Mouse (Mus musculus): ENCODE measurements around the gene Epb41l1.
"Not testable (repeated sequence)": the region's sequence is repeated elsewhere in the genome, so short reads cannot be mapped to it uniquely, and the experiment has no call there.

The Epb41l1 gene

GRCm38 (mm10) chr2:156486086-156486751 lies 65.5 kb downstream of the Epb41l1 start:
- no peak for DNase-seq (ENCODE audit: low spot score in 2 of 2)

- DNase-seq (ENCODE audit: low spot score in 2 of 2) = no peak
These were observed 67.0 kb downstream of the Epb41l1 start for GRCm38 (mm10) chr2:156487589-156488160.

- no peak for DNase-seq (ENCODE audit: low spot score in 2 of 2)
These were observed 67.6 kb downstream of the Epb41l1 start for GRCm38 (mm10) chr2:156488166-156488814.

DNA sequence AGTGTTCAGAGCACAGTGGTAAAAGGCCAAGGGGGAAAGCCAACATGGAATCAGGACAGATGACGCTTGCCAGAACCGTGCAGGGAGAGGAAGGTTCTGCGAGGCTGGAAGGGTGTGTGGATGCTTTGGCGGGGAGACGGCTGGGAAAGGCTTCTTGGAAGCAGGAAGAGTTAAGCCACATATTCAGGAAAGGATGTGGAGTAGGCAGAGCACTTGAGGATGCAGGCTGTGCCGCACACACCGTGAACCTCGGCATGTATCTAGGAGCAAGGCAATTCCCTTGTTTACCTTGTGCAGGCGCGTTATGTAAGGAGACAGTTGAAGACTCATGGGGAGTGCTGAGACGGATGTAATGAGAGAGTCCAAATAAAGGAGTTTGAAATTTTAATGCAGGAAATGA lies 69.5 kb downstream of the Epb41l1 start:
- DNase-seq (ENCODE audit: low spot score in 2 of 2) = no peak

- no peak for DNase-seq (ENCODE audit: low spot score in 2 of 2)
These were observed 71.1 kb downstream of the Epb41l1 start for GRCm38 (mm10) chr2:156491796-156492195.

GRCm38 (mm10) chr2:156493766-156494165 lies 73.1 kb downstream of the Epb41l1 start:
- no peak for DNase-seq (ENCODE audit: low spot score in 2 of 2)

- DNase-seq (ENCODE audit: low spot score in 2 of 2) = no peak
These were observed 73.8 kb downstream of the Epb41l1 start for GRCm38 (mm10) chr2:156494465-156494864.

DNA sequence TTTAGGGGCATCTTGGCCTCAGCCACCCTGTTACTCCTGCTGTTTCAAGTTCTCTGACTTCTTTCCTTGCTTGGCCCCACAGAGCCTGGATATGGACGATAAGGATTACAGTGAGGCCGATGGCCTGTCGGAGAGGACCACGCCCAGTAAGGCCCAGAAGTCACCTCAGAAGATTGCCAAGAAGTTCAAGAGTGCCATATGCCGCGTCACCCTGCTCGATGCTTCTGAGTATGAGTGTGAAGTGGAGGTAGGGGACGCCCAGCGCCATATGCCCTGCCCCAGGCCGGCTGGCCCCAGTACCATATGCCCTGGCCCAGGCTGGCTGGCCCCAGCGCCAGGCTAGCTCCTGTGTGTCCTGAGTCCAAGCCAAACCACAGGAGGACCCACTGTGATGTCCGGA lies 74.2 kb downstream of the Epb41l1 start:
- peak in 1 of 2 experiments; percentile 58 for DNase-seq (ENCODE audit: low spot score in 2 of 2)

- DNase-seq (ENCODE audit: low spot score in 2 of 2) = no peak
These were observed 76.3 kb downstream of the Epb41l1 start for GRCm38 (mm10) chr2:156496816-156497566.

DNA sequence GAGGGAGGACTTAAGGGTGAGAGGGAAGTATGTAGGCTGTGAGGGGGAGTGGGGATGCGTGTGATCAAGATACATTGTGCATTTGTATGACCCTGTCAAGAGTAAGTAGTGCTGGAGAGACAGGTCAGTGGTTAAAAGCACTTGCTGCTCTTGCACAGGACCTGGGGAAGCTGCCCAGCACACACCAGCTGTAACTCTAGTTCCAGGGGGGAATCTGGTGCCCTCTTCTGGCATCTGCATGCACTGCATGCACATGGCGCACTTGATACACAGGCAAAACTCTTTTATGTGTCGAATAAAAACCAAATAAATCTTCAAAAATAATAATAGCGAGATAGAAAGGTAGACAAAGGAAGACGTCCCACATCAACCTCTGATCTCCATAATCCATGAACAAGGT lies 77.2 kb downstream of the Epb41l1 start:
- DNase-seq (ENCODE audit: low spot score in 2 of 2) = peak; percentile 58 to 79

DNA sequence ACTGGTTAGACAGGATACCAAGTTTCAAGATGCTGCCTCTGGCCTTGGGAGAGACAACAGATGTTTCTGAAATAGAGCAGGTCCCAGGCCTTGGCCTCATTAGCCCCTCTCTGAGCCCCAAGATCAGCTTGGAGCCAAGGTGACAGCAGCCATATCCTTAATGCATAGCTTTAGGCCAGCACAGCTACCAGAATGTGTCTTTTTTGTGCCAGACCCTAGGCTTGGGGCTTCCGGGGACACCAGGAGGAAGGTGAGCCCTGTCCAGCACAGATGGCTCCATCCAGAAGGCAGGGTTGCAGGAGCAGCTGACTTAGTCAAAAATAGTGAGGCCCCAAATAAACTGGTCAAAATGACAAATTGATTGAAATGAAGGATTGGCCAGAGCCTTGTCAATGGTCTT lies 80.3 kb downstream of the Epb41l1 start:
- no peak for DNase-seq (ENCODE audit: low spot score in 2 of 2)

DNA sequence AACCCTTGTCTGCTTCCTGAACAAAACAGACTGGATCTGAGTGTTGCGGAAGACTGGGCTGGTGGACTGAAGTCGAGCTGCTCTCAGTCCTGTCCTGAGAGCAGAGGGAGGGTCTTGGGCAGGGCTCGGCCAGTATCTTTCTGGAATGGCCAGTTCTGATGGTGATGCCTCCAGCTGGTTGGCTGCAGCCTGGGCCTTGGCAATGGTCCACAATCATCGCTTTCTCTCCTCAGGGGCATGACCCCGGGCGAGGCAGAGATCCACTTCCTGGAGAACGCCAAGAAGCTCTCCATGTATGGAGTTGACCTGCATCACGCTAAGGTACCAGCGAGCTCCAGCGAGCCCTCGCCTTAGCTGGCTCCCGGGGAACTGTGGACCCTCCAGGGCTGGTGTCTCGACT lies 84.8 kb downstream of the Epb41l1 start:
- no peak for DNase-seq (ENCODE audit: low spot score in 2 of 2)

GRCm38 (mm10) chr2:156512028-156512427 lies 91.3 kb downstream of the Epb41l1 start:
- no peak for DNase-seq (ENCODE audit: low spot score in 2 of 2)

- no peak for DNase-seq (ENCODE audit: low spot score in 2 of 2)
These were observed 91.9 kb downstream of the Epb41l1 start for GRCm38 (mm10) chr2:156512561-156512960.

DNA sequence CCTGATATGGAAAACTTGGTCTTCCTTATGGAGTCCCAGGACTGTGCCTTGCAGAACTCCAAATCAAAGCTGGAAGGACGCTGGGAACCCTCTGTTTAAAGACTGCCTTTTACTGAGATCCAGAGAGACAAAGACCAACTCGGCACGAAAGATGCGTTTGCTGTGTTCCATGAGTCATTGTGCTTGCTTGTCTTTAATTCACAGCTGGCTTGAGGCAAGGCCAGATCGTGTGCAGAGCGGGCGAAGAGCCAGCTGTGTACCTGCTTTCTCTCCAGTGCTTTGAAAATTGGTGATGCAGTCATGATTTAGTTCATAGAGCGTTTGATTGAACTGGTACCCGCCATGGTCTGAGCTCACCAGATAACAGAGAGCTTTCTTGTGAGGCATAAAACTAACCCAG lies 94.4 kb downstream of the Epb41l1 start:
- DNase-seq (ENCODE audit: low spot score in 2 of 2) = no peak

DNA sequence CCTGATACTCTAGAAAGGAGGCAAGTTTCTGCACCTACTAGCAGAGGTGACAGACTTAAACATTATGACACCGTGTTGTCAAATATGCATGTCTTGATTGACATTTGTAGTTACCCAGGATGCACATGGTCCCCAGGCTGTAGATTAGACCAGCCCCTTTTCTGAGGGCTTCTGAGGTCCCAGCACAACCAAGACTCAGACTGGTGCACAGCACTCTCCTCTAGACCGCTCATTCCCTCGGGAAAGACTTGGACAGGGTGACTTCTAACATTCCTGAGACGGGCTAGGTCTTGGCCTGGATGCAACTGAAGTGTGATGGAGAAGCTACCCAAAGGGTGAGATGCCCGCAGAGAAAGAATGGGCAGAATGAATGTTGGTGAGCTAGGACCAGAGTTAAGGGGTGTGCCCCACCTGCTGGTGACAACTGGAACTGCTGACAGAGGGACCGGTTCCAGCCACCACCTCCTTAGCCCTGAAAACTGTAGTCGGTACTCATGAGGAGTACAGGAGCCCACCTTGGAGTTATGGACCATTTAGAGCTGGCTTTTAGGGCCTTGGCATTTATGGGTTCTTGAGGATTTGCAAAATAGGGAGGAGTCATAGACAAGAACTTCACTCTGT lies 95.0 kb downstream of the Epb41l1 start:
- DNase-seq (ENCODE audit: low spot score in 2 of 2) = peak; percentile 84 to 90

GRCm38 (mm10) chr2:156516678-156517077 lies 96.0 kb downstream of the Epb41l1 start:
- not testable (repeated sequence) for DNase-seq (ENCODE audit: low spot score in 2 of 2)

GRCm38 (mm10) chr2:156518306-156518705 lies 97.6 kb downstream of the Epb41l1 start:
- DNase-seq (ENCODE audit: low spot score in 2 of 2) = no peak

GRCm38 (mm10) chr2:156519584-156519983 lies 98.9 kb downstream of the Epb41l1 start:
- DNase-seq (ENCODE audit: low spot score in 2 of 2) = no peak

- no peak for DNase-seq (ENCODE audit: low spot score in 2 of 2)
These were observed 102.3 kb downstream of the Epb41l1 start for GRCm38 (mm10) chr2:156522994-156523393.

DNA sequence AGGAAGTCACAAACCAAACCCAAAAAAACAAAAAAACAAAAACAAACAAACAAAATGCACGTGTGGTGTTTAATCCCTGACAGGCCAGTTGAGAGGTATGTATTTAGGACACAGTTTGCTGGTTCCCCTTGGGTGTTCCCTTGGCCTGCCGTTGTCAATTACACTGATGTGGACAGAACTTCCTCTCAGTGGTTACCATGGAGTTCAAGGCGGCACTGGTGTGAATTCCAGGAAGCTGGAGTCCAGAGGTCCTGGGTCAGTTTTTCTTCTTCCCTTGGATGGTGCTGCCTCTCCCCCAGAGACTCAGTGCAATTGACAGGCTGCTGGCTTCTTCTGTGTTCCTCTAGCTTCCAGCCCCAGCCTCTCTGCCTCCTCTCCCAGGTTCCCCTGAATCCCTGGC lies 103.4 kb downstream of the Epb41l1 start:
- no peak for DNase-seq (ENCODE audit: low spot score in 2 of 2)

DNA sequence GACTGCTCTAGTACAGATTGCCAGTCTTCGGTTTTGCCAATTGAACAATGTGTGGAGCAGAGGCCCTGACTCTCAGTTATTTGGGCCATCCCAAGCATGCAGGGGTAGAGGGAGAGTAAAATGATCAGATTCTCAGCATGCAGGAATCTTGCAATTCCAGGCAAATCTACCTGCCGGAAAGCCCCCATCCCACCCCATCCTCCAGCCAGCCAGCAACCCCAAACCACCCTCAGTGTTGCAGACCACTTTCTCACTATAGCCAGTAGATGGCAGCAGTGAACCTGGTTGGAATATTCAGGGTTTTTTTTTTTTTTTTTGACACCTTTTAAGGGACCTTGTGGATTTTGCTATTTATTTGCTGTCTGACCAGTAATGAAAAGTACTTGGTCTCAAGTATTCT lies 109.0 kb downstream of the Epb41l1 start:
- DNase-seq (ENCODE audit: low spot score in 2 of 2) = peak in 1 of 2 experiments; percentile 24
